Mouse (Mus musculus): ENCODE data around the gene Cep104. TPM values are rescaled to one million over a fixed set of nuclear protein-coding genes. Genes with fewer than 3 reads are reported as not detected.

Gene Cep104
- total RNA-seq, 1 experiment: 15.0 TPM

GRCm38 (mm10) chr4:153975768-153976167 lies 774 bp downstream of the Cep104 start:
- DNase-seq (ENCODE audit: low read depth, low spot score): no peak
- no peak overlapping the region for H3K27ac ChIP-seq (ENCODE audit: insufficient read depth, low read depth, low read length, poor library complexity, severe bottlenecking)
- 0 out of 2 replicates have a peak overlapping the region, but pooled peaks have one; percentile 3 for H3K9ac ChIP-seq (ENCODE audit: insufficient read depth, low read depth, low read length, poor library complexity, severe bottlenecking)
- no peaks in the 10 kb centered on the region for H3K4me1 ChIP-seq (ENCODE audit: control insufficient read depth in 2 of 2, insufficient read depth in 2 of 2, low read length in 2 of 2, poor library complexity in 1 of 2)
- in situ Hi-C loops (cut with MboI; ENCODE audit: low sequenced_read_pairs in 2 of 2, unreplicated experiment in 2 of 2): no loop called here
- H3K9me3 ChIP-seq (ENCODE audit: control insufficient read depth, insufficient read depth, low read depth, low read length): no peaks in the 10 kb centered on the region
- H3K36me3 ChIP-seq (ENCODE audit: control insufficient read depth, insufficient read depth, low read length, poor library complexity, severe bottlenecking): peaks cover 7% of the 10 kb centered on the region
- no peak for TF ChIP-seq ZC3H11A (IDR thresholded peaks at IDR 0.05; ENCODE audit: borderline replicate concordance, low read depth, low read length)
- TF ChIP-seq ZNF384 (IDR thresholded peaks at IDR 0.05; ENCODE audit: low read depth, low read length): no peak
- no peak for TF ChIP-seq CHD2 (IDR thresholded peaks at IDR 0.05; ENCODE audit: low read depth, low read length)
- TF ChIP-seq MAFK (IDR thresholded peaks at IDR 0.05; ENCODE audit: insufficient read depth, low read depth, low read length): no peak
- TF ChIP-seq HCFC1 (IDR thresholded peaks at IDR 0.05; ENCODE audit: borderline replicate concordance, insufficient read depth, low read length): no peak
- H3K4me3 ChIP-seq (ENCODE audit: insufficient read depth in 1 of 2, low read depth in 1 of 2, low read length in 2 of 2, poor library complexity in 1 of 2, severe bottlenecking in 1 of 2): peak overlapping the region; percentile 80 to 97; a peak in 3 of 4 replicates

- no peaks in the 10 kb centered on the region for H3K9me3 ChIP-seq (ENCODE audit: control insufficient read depth, insufficient read depth, low read depth, low read length)
- no peak for TF ChIP-seq HCFC1 (IDR thresholded peaks at IDR 0.05; ENCODE audit: borderline replicate concordance, insufficient read depth, low read length)
- TF ChIP-seq ZC3H11A (IDR thresholded peaks at IDR 0.05; ENCODE audit: borderline replicate concordance, low read depth, low read length): no peak
- TF ChIP-seq MAFK (IDR thresholded peaks at IDR 0.05; ENCODE audit: insufficient read depth, low read depth, low read length): no peak
- no peaks in the 10 kb centered on the region for H3K4me1 ChIP-seq (ENCODE audit: control insufficient read depth in 2 of 2, insufficient read depth in 2 of 2, low read length in 2 of 2, poor library complexity in 1 of 2)
- H3K4me3 ChIP-seq (ENCODE audit: insufficient read depth in 1 of 2, low read depth in 1 of 2, low read length in 2 of 2, poor library complexity in 1 of 2, severe bottlenecking in 1 of 2): no peak overlapping the region
- H3K36me3 ChIP-seq (ENCODE audit: control insufficient read depth, insufficient read depth, low read length, poor library complexity, severe bottlenecking): peaks cover 18% of the 10 kb centered on the region
- DNase-seq (ENCODE audit: low read depth, low spot score): no peak
- H3K27ac ChIP-seq (ENCODE audit: insufficient read depth, low read depth, low read length, poor library complexity, severe bottlenecking): no peak overlapping the region
- in situ Hi-C loops (cut with MboI; ENCODE audit: low sequenced_read_pairs in 2 of 2, unreplicated experiment in 2 of 2): no loop called here
- H3K9ac ChIP-seq (ENCODE audit: insufficient read depth, low read depth, low read length, poor library complexity, severe bottlenecking): no peak overlapping the region
Observed at GRCm38 (mm10) chr4:153979243-153979642, 4.2 kb downstream of the Cep104 start.

- Histone ChIP-seq H3K4me1 (ENCODE audit: control insufficient read depth in 2 of 2, insufficient read depth in 2 of 2, low read length in 2 of 2, poor library complexity in 1 of 2) (no peaks in the 10 kb centered on the region), H3K4me3 (ENCODE audit: insufficient read depth in 1 of 2, low read depth in 1 of 2, low read length in 2 of 2, poor library complexity in 1 of 2, severe bottlenecking in 1 of 2) (no peak overlapping the region), H3K27ac (ENCODE audit: insufficient read depth, low read depth, low read length, poor library complexity, severe bottlenecking) (no peak overlapping the region), H3K9ac (ENCODE audit: insufficient read depth, low read depth, low read length, poor library complexity, severe bottlenecking) (no peak overlapping the region), H3K36me3 (ENCODE audit: control insufficient read depth, insufficient read depth, low read length, poor library complexity, severe bottlenecking) (peaks cover 28% of the 10 kb centered on the region), H3K9me3 (ENCODE audit: control insufficient read depth, insufficient read depth, low read depth, low read length) (no peaks in the 10 kb centered on the region)
- TF ChIP-seq MAFK (IDR thresholded peaks at IDR 0.05; ENCODE audit: insufficient read depth, low read depth, low read length) (no peak), CHD2 (IDR thresholded peaks at IDR 0.05; ENCODE audit: low read depth, low read length) (no peak), ZNF384 (IDR thresholded peaks at IDR 0.05; ENCODE audit: low read depth, low read length) (no peak), HCFC1 (IDR thresholded peaks at IDR 0.05; ENCODE audit: borderline replicate concordance, insufficient read depth, low read length) (no peak), ZC3H11A (IDR thresholded peaks at IDR 0.05; ENCODE audit: borderline replicate concordance, low read depth, low read length) (no peak)
- in situ Hi-C loops (cut with MboI; ENCODE audit: low sequenced_read_pairs in 2 of 2, unreplicated experiment in 2 of 2): no loop called here
- no peak for DNase-seq (ENCODE audit: low read depth, low spot score)
Observed at GRCm38 (mm10) chr4:153980470-153980869, 5.5 kb downstream of the Cep104 start.

- no peak overlapping the region for H3K4me3 ChIP-seq (ENCODE audit: insufficient read depth in 1 of 2, low read depth in 1 of 2, low read length in 2 of 2, poor library complexity in 1 of 2, severe bottlenecking in 1 of 2)
- no peak for TF ChIP-seq HCFC1 (IDR thresholded peaks at IDR 0.05; ENCODE audit: borderline replicate concordance, insufficient read depth, low read length)
- TF ChIP-seq MAFK (IDR thresholded peaks at IDR 0.05; ENCODE audit: insufficient read depth, low read depth, low read length): no peak
- no peak for TF ChIP-seq CHD2 (IDR thresholded peaks at IDR 0.05; ENCODE audit: low read depth, low read length)
- TF ChIP-seq ZNF384 (IDR thresholded peaks at IDR 0.05; ENCODE audit: low read depth, low read length): no peak
- no peak for TF ChIP-seq ZC3H11A (IDR thresholded peaks at IDR 0.05; ENCODE audit: borderline replicate concordance, low read depth, low read length)
- peak overlapping the region; percentile 27; the same call in 1 of the 2 replicates for H3K9ac ChIP-seq (ENCODE audit: insufficient read depth, low read depth, low read length, poor library complexity, severe bottlenecking)
- H3K4me1 ChIP-seq (ENCODE audit: control insufficient read depth in 2 of 2, insufficient read depth in 2 of 2, low read length in 2 of 2, poor library complexity in 1 of 2): peaks cover 0 to 6% of the 10 kb centered on the region in 2 experiments; a peak in 1 of 4 replicates
- no peaks in the 10 kb centered on the region for H3K9me3 ChIP-seq (ENCODE audit: control insufficient read depth, insufficient read depth, low read depth, low read length)
- in situ Hi-C loops (cut with MboI; ENCODE audit: low sequenced_read_pairs in 2 of 2, unreplicated experiment in 2 of 2): no loop called here
- H3K27ac ChIP-seq (ENCODE audit: insufficient read depth, low read depth, low read length, poor library complexity, severe bottlenecking): no peak overlapping the region
- no peak for DNase-seq (ENCODE audit: low read depth, low spot score)
- H3K36me3 ChIP-seq (ENCODE audit: control insufficient read depth, insufficient read depth, low read length, poor library complexity, severe bottlenecking): peaks cover 33% of the 10 kb centered on the region; the same call in 1 of the 2 replicates
Observed at GRCm38 (mm10) chr4:153992715-153993114, 17.7 kb downstream of the Cep104 start.

- no peak overlapping the region for H3K4me3 ChIP-seq (ENCODE audit: insufficient read depth in 1 of 2, low read depth in 1 of 2, low read length in 2 of 2, poor library complexity in 1 of 2, severe bottlenecking in 1 of 2)
- TF ChIP-seq ZNF384 (IDR thresholded peaks at IDR 0.05; ENCODE audit: low read depth, low read length): no peak
- TF ChIP-seq MAFK (IDR thresholded peaks at IDR 0.05; ENCODE audit: insufficient read depth, low read depth, low read length): peak; percentile 56
- DNase-seq (ENCODE audit: low read depth, low spot score): no peak
- H3K9ac ChIP-seq (ENCODE audit: insufficient read depth, low read depth, low read length, poor library complexity, severe bottlenecking): peak overlapping the region; percentile 27; the same call in 1 of the 2 replicates
- H3K27ac ChIP-seq (ENCODE audit: insufficient read depth, low read depth, low read length, poor library complexity, severe bottlenecking): peak overlapping the region; percentile 52; the same call in 1 of the 2 replicates
- peaks cover 0 to 6% of the 10 kb centered on the region in 2 experiments; a peak in 1 of 4 replicates for H3K4me1 ChIP-seq (ENCODE audit: control insufficient read depth in 2 of 2, insufficient read depth in 2 of 2, low read length in 2 of 2, poor library complexity in 1 of 2)
- peaks cover 28% of the 10 kb centered on the region; the same call in 1 of the 2 replicates for H3K36me3 ChIP-seq (ENCODE audit: control insufficient read depth, insufficient read depth, low read length, poor library complexity, severe bottlenecking)
- in situ Hi-C loops (cut with MboI; ENCODE audit: low sequenced_read_pairs in 2 of 2, unreplicated experiment in 2 of 2): no loop called here
- no peaks in the 10 kb centered on the region for H3K9me3 ChIP-seq (ENCODE audit: control insufficient read depth, insufficient read depth, low read depth, low read length)
Observed at GRCm38 (mm10) chr4:153993505-153993904, 18.5 kb downstream of the Cep104 start.

All from ES-E14 (cell line).